Mouse (Mus musculus): Measurements from ENCODE around the gene Slc2a10. TPM values are rescaled to one million over a fixed set of nuclear protein-coding genes. Genes with fewer than 3 reads are reported as not detected.

The Slc2a10 gene
- total RNA-seq, 1 experiment: 0.27 TPM

- H3K4me1 ChIP-seq (ENCODE audit: control insufficient read depth in 2 of 2, insufficient read depth in 2 of 2, low read length in 2 of 2, poor library complexity in 1 of 2): no peaks in the 10 kb centered on the region
- H3K9me3 ChIP-seq (ENCODE audit: control insufficient read depth, insufficient read depth, low read depth, low read length): no peaks in the 10 kb centered on the region
- no peak overlapping the region for H3K9ac ChIP-seq (ENCODE audit: insufficient read depth, low read depth, low read length, poor library complexity, severe bottlenecking)
- in situ Hi-C loops (cut with MboI; ENCODE audit: low sequenced_read_pairs in 2 of 2, unreplicated experiment in 2 of 2): no loop called here
- DNase-seq (ENCODE audit: low read depth, low spot score): no peak
- no peak overlapping the region for H3K27ac ChIP-seq (ENCODE audit: insufficient read depth, low read depth, low read length, poor library complexity, severe bottlenecking)
- H3K4me3 ChIP-seq (ENCODE audit: insufficient read depth in 1 of 2, low read depth in 1 of 2, low read length in 2 of 2, poor library complexity in 1 of 2, severe bottlenecking in 1 of 2): no peak overlapping the region
- TF ChIP-seq ZNF384 (IDR thresholded peaks at IDR 0.05; ENCODE audit: low read depth, low read length): no peak
- TF ChIP-seq HCFC1 (IDR thresholded peaks at IDR 0.05; ENCODE audit: borderline replicate concordance, insufficient read depth, low read length): no peak
- no peaks in the 10 kb centered on the region for H3K36me3 ChIP-seq (ENCODE audit: control insufficient read depth, insufficient read depth, low read length, poor library complexity, severe bottlenecking)
These were observed 27.7 kb upstream of the Slc2a10 start for GRCm38 (mm10) chr2:165475850-165476249.

DNA sequence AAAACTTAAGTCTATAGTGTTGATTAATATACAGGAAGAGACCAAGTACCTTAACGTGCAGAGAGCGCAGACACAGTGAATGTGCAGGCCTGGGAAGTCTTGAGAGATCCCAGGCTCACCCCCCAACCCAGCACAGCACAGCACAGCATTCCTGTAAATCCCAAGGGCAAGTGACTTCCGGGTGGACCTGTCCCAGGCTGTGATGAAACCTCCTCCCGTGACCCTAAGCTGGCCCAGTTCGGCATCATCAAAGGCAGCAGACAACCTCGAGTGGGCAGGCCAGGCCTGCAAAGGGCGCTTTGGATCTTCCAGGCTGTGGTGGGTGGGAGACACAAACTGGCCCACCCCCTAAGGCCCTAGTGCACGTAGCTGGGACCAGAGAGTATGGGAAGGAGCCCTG lies 21.6 kb upstream of the Slc2a10 start:
- in situ Hi-C loops (cut with MboI; ENCODE audit: low sequenced_read_pairs in 2 of 2, unreplicated experiment in 2 of 2): no loop called here
- TF ChIP-seq CHD2 (IDR thresholded peaks at IDR 0.05; ENCODE audit: low read depth, low read length) (no peak), ZC3H11A (IDR thresholded peaks at IDR 0.05; ENCODE audit: borderline replicate concordance, low read depth, low read length) (no peak), ZNF384 (IDR thresholded peaks at IDR 0.05; ENCODE audit: low read depth, low read length) (no peak), MAFK (IDR thresholded peaks at IDR 0.05; ENCODE audit: insufficient read depth, low read depth, low read length) (no peak), HCFC1 (IDR thresholded peaks at IDR 0.05; ENCODE audit: borderline replicate concordance, insufficient read depth, low read length) (no peak)
- Histone ChIP-seq H3K27ac (ENCODE audit: insufficient read depth, low read depth, low read length, poor library complexity, severe bottlenecking) (no peak overlapping the region), H3K4me3 (ENCODE audit: insufficient read depth in 1 of 2, low read depth in 1 of 2, low read length in 2 of 2, poor library complexity in 1 of 2, severe bottlenecking in 1 of 2) (no peak overlapping the region), H3K9me3 (ENCODE audit: control insufficient read depth, insufficient read depth, low read depth, low read length) (no peaks in the 10 kb centered on the region), H3K9ac (ENCODE audit: insufficient read depth, low read depth, low read length, poor library complexity, severe bottlenecking) (no peak overlapping the region), H3K36me3 (ENCODE audit: control insufficient read depth, insufficient read depth, low read length, poor library complexity, severe bottlenecking) (no peaks in the 10 kb centered on the region), H3K4me1 (ENCODE audit: control insufficient read depth in 2 of 2, insufficient read depth in 2 of 2, low read length in 2 of 2, poor library complexity in 1 of 2) (no peaks in the 10 kb centered on the region)
- DNase-seq (ENCODE audit: low read depth, low spot score): no peak

DNA sequence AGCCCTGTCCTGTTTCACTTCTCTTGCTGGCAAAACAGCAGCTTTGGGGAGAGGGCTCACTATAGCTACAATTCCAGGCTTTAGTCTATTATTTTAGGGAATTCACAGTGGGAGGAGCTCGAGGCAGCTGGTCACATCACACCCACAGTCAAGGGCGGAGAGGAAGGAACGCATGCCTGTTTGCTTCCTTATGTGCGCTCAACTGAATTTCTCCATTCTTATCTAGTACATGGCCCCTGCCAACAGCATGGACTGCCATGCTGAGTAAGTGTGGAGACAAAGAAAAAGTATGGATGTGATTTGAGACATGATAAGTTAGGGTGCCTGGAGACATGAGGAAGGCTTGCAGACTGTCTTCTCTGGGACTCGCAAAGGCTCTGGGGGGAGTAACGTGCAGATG lies 19.4 kb upstream of the Slc2a10 start:
- no peak overlapping the region for H3K27ac ChIP-seq (ENCODE audit: insufficient read depth, low read depth, low read length, poor library complexity, severe bottlenecking)
- in situ Hi-C loops (cut with MboI; ENCODE audit: low sequenced_read_pairs in 2 of 2, unreplicated experiment in 2 of 2): no loop called here
- TF ChIP-seq CHD2 (IDR thresholded peaks at IDR 0.05; ENCODE audit: low read depth, low read length) (no peak), ZC3H11A (IDR thresholded peaks at IDR 0.05; ENCODE audit: borderline replicate concordance, low read depth, low read length) (no peak), MAFK (IDR thresholded peaks at IDR 0.05; ENCODE audit: insufficient read depth, low read depth, low read length) (no peak), HCFC1 (IDR thresholded peaks at IDR 0.05; ENCODE audit: borderline replicate concordance, insufficient read depth, low read length) (no peak), ZNF384 (IDR thresholded peaks at IDR 0.05; ENCODE audit: low read depth, low read length) (no peak)
- no peak for DNase-seq (ENCODE audit: low read depth, low spot score)
- H3K9me3 ChIP-seq (ENCODE audit: control insufficient read depth, insufficient read depth, low read depth, low read length): no peaks in the 10 kb centered on the region
- H3K9ac ChIP-seq (ENCODE audit: insufficient read depth, low read depth, low read length, poor library complexity, severe bottlenecking): no peak overlapping the region
- H3K36me3 ChIP-seq (ENCODE audit: control insufficient read depth, insufficient read depth, low read length, poor library complexity, severe bottlenecking): 0 out of 2 replicates have a peak, but pooled peaks cover 1% of the 10 kb centered on the region
- no peaks in the 10 kb centered on the region for H3K4me1 ChIP-seq (ENCODE audit: control insufficient read depth in 2 of 2, insufficient read depth in 2 of 2, low read length in 2 of 2, poor library complexity in 1 of 2)
- no peak overlapping the region for H3K4me3 ChIP-seq (ENCODE audit: insufficient read depth in 1 of 2, low read depth in 1 of 2, low read length in 2 of 2, poor library complexity in 1 of 2, severe bottlenecking in 1 of 2)

- DNase-seq (ENCODE audit: low read depth, low spot score): no peak
- H3K9me3 ChIP-seq (ENCODE audit: control insufficient read depth, insufficient read depth, low read depth, low read length): no peaks in the 10 kb centered on the region
- no peaks in the 10 kb centered on the region for H3K4me1 ChIP-seq (ENCODE audit: control insufficient read depth in 2 of 2, insufficient read depth in 2 of 2, low read length in 2 of 2, poor library complexity in 1 of 2)
- no peak overlapping the region for H3K4me3 ChIP-seq (ENCODE audit: insufficient read depth in 1 of 2, low read depth in 1 of 2, low read length in 2 of 2, poor library complexity in 1 of 2, severe bottlenecking in 1 of 2)
- in situ Hi-C loops (cut with MboI; ENCODE audit: low sequenced_read_pairs in 2 of 2, unreplicated experiment in 2 of 2): no loop called here
- TF ChIP-seq HCFC1 (IDR thresholded peaks at IDR 0.05; ENCODE audit: borderline replicate concordance, insufficient read depth, low read length) (no peak), CHD2 (IDR thresholded peaks at IDR 0.05; ENCODE audit: low read depth, low read length) (no peak), ZC3H11A (IDR thresholded peaks at IDR 0.05; ENCODE audit: borderline replicate concordance, low read depth, low read length) (no peak)
- H3K36me3 ChIP-seq (ENCODE audit: control insufficient read depth, insufficient read depth, low read length, poor library complexity, severe bottlenecking): peaks cover 12% of the 10 kb centered on the region; the same call in 1 of the 2 replicates
- H3K27ac ChIP-seq (ENCODE audit: insufficient read depth, low read depth, low read length, poor library complexity, severe bottlenecking): no peak overlapping the region; the same call in 1 of the 2 replicates
- H3K9ac ChIP-seq (ENCODE audit: insufficient read depth, low read depth, low read length, poor library complexity, severe bottlenecking): no peak overlapping the region
These were observed 17.8 kb upstream of the Slc2a10 start for GRCm38 (mm10) chr2:165485826-165486225.

- Histone ChIP-seq H3K36me3 (ENCODE audit: control insufficient read depth, insufficient read depth, low read length, poor library complexity, severe bottlenecking) (peaks cover 12% of the 10 kb centered on the region; the same call in 1 of the 2 replicates), H3K27ac (ENCODE audit: insufficient read depth, low read depth, low read length, poor library complexity, severe bottlenecking) (no peak overlapping the region; the same call in 1 of the 2 replicates), H3K4me1 (ENCODE audit: control insufficient read depth in 2 of 2, insufficient read depth in 2 of 2, low read length in 2 of 2, poor library complexity in 1 of 2) (no peaks in the 10 kb centered on the region), H3K9ac (ENCODE audit: insufficient read depth, low read depth, low read length, poor library complexity, severe bottlenecking) (no peak overlapping the region), H3K9me3 (ENCODE audit: control insufficient read depth, insufficient read depth, low read depth, low read length) (no peaks in the 10 kb centered on the region), H3K4me3 (ENCODE audit: insufficient read depth in 1 of 2, low read depth in 1 of 2, low read length in 2 of 2, poor library complexity in 1 of 2, severe bottlenecking in 1 of 2) (no peak overlapping the region)
- no peak for DNase-seq (ENCODE audit: low read depth, low spot score)
- in situ Hi-C loops (cut with MboI; ENCODE audit: low sequenced_read_pairs in 2 of 2, unreplicated experiment in 2 of 2): no loop called here
- TF ChIP-seq ZC3H11A (IDR thresholded peaks at IDR 0.05; ENCODE audit: borderline replicate concordance, low read depth, low read length): no peak
- TF ChIP-seq HCFC1 (IDR thresholded peaks at IDR 0.05; ENCODE audit: borderline replicate concordance, insufficient read depth, low read length): no peak
- TF ChIP-seq MAFK (IDR thresholded peaks at IDR 0.05; ENCODE audit: insufficient read depth, low read depth, low read length): no peak
- no peak for TF ChIP-seq ZNF384 (IDR thresholded peaks at IDR 0.05; ENCODE audit: low read depth, low read length)
- TF ChIP-seq CHD2 (IDR thresholded peaks at IDR 0.05; ENCODE audit: low read depth, low read length): no peak
These were observed 17.2 kb upstream of the Slc2a10 start for GRCm38 (mm10) chr2:165486401-165486800.

Measured in ES-E14 (cell line).